Mouse (Mus musculus): ENCODE results near the gene 4930544D05Rik. TPM values are rescaled to one million over a fixed set of nuclear protein-coding genes. Genes with fewer than 3 reads are reported as not detected.

The 4930544D05Rik gene
- polyA plus RNA-seq, 1 experiment, result not detected

- Histone ChIP-seq H3K4me3 (ENCODE audit: insufficient read depth, low read length) (no peak overlapping the region), H3K4me1 (ENCODE audit: control insufficient read depth, insufficient read depth, low read length) (no peaks in the 10 kb centered on the region), H3K27ac (ENCODE audit: insufficient read depth, low read length) (no peak overlapping the region)
- TF ChIP-seq CTCF (IDR thresholded peaks at IDR 0.05; ENCODE audit: borderline replicate concordance, insufficient read depth, low read length) (no peak), POLR2A (IDR thresholded peaks at IDR 0.05; ENCODE audit: low read depth, low read length) (no peak)
These were observed 19.6 kb upstream of the 4930544D05Rik start for GRCm38 (mm10) chr11:70596094-70596493.

GRCm38 (mm10) chr11:70597301-70597700 is 18.3 kb upstream of the 4930544D05Rik start:
- no peak overlapping the region for H3K27ac ChIP-seq (ENCODE audit: insufficient read depth, low read length)
- H3K4me3 ChIP-seq (ENCODE audit: insufficient read depth, low read length), result no peak overlapping the region
- TF ChIP-seq CTCF (IDR thresholded peaks at IDR 0.05; ENCODE audit: borderline replicate concordance, insufficient read depth, low read length) (no peak), POLR2A (IDR thresholded peaks at IDR 0.05; ENCODE audit: low read depth, low read length) (no peak)
- H3K4me1 ChIP-seq (ENCODE audit: control insufficient read depth, insufficient read depth, low read length), result no peaks in the 10 kb centered on the region

DNA sequence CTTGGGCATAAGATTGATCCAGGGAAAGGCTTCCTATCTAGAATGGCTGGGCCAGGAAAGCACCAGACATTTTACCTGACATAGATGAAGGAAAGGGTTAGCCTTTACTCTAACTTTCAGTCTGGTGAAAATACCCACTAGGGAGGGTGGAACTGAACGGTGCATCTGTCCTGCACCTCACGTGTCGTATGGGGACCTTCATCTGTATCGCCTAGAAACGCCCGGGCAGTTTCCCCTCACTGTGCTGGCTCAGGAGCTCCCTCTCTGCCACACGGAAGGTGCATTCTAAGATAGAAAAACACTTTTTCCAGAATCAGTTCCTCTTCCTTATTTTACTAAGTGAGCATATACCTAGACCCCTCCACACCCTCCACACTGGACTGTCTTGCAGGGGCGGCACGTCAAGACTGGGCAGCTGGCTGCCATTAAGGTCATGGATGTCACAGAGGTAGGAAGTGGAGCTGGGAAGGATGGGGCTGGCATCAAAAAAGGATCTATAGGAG is 17.1 kb upstream of the 4930544D05Rik start:
- Histone ChIP-seq H3K4me1 (ENCODE audit: control insufficient read depth, insufficient read depth, low read length) (no peaks in the 10 kb centered on the region), H3K4me3 (ENCODE audit: insufficient read depth, low read length) (no peak overlapping the region), H3K27ac (ENCODE audit: insufficient read depth, low read length) (no peak overlapping the region)
- TF ChIP-seq CTCF (IDR thresholded peaks at IDR 0.05; ENCODE audit: borderline replicate concordance, insufficient read depth, low read length) (no peak), POLR2A (IDR thresholded peaks at IDR 0.05; ENCODE audit: low read depth, low read length) (no peak)

DNA sequence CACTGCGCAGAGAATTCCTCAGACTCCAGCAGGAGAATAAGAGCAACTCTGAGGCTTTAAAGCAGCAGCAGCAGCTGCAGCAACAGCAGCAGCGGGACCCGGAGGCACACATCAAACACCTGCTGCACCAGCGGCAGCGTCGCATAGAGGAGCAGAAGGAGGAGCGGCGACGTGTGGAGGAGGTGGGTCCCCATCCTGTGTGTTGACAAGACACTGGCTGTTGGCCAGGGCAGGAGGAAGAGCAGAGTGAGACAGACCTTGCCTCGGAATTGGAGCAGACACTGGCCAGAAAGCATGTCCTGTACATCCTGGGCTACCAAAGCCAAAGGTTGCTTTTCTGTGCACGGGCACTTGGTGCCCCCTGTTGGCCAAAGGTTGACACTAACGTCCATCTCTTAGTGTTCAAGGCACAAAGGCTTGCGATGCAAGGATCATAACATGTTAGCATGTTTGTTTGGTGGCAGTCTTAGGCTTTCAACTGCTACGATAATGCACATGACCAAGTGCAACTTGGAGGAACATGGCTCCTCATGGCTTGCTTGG is 10.6 kb upstream of the 4930544D05Rik start:
- Histone ChIP-seq H3K27ac (ENCODE audit: insufficient read depth, low read length) (no peak overlapping the region), H3K4me3 (ENCODE audit: insufficient read depth, low read length) (no peak overlapping the region), H3K4me1 (ENCODE audit: control insufficient read depth, insufficient read depth, low read length) (no peaks in the 10 kb centered on the region)
- TF ChIP-seq CTCF (IDR thresholded peaks at IDR 0.05; ENCODE audit: borderline replicate concordance, insufficient read depth, low read length) (peak; percentile 91), POLR2A (IDR thresholded peaks at IDR 0.05; ENCODE audit: low read depth, low read length) (no peak)

- H3K4me3 ChIP-seq (ENCODE audit: insufficient read depth, low read length), result no peak overlapping the region
- H3K27ac ChIP-seq (ENCODE audit: insufficient read depth, low read length), result no peak overlapping the region
- H3K4me1 ChIP-seq (ENCODE audit: control insufficient read depth, insufficient read depth, low read length), result no peaks in the 10 kb centered on the region
- TF ChIP-seq CTCF (IDR thresholded peaks at IDR 0.05; ENCODE audit: borderline replicate concordance, insufficient read depth, low read length) (no peak), POLR2A (IDR thresholded peaks at IDR 0.05; ENCODE audit: low read depth, low read length) (no peak)
These were observed 8.9 kb upstream of the 4930544D05Rik start for GRCm38 (mm10) chr11:70606717-70607116.

DNA sequence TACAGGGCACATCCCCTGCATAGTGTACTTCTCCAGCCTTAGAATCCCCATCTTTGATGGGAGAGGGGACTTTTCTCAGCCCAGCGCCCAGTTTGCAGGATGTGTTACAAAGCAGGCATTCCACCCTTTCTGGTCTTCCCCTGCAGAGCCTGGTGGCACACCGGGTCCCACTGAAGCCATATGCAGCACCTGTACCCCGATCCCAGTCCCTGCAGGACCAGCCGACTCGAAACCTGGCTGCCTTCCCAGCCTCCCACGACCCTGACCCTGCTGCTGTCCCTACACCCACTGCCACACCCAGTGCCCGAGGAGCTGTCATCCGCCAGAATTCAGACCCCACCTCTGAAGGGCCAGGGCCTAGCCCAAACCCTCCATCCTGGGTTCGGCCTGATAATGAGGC is 8.0 kb upstream of the 4930544D05Rik start:
- Histone ChIP-seq H3K4me3 (ENCODE audit: insufficient read depth, low read length) (no peak overlapping the region), H3K4me1 (ENCODE audit: control insufficient read depth, insufficient read depth, low read length) (no peaks in the 10 kb centered on the region), H3K27ac (ENCODE audit: insufficient read depth, low read length) (no peak overlapping the region)
- no peak for TF ChIP-seq POLR2A (IDR thresholded peaks at IDR 0.05; ENCODE audit: low read depth, low read length)

- Histone ChIP-seq H3K4me1 (ENCODE audit: control insufficient read depth, insufficient read depth, low read length) (no peaks in the 10 kb centered on the region), H3K27ac (ENCODE audit: insufficient read depth, low read length) (no peak overlapping the region), H3K4me3 (ENCODE audit: insufficient read depth, low read length) (no peak overlapping the region)
- TF ChIP-seq POLR2A (IDR thresholded peaks at IDR 0.05; ENCODE audit: low read depth, low read length) (no peak), CTCF (IDR thresholded peaks at IDR 0.05; ENCODE audit: borderline replicate concordance, insufficient read depth, low read length) (peak; percentile 69; the same call in 1 of the 2 replicates)
These were observed 7.1 kb upstream of the 4930544D05Rik start for GRCm38 (mm10) chr11:70608381-70609066.

DNA sequence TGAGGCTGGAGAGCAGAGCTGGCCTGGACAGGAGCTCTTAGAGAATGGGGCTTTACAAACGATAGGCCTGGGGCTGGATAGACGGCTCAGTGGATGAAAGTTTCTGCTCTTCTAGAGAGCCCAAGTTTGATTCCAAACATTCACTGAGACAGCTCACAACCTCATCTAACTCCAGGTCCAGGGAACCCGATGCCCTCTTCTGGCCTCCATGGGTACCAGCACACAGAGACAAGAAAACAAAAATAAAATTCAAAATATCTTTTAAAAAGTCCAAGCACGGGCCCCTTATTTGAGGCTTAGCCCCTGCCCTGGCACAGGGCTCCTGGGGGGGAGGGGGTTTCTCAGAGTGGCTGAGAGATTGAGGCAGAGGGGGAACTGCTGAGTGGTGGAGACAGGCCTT is 4.9 kb upstream of the 4930544D05Rik start:
- H3K4me3 ChIP-seq (ENCODE audit: insufficient read depth, low read length), result no peak overlapping the region
- TF ChIP-seq CTCF (IDR thresholded peaks at IDR 0.05; ENCODE audit: borderline replicate concordance, insufficient read depth, low read length) (no peak), POLR2A (IDR thresholded peaks at IDR 0.05; ENCODE audit: low read depth, low read length) (no peak)

DNA sequence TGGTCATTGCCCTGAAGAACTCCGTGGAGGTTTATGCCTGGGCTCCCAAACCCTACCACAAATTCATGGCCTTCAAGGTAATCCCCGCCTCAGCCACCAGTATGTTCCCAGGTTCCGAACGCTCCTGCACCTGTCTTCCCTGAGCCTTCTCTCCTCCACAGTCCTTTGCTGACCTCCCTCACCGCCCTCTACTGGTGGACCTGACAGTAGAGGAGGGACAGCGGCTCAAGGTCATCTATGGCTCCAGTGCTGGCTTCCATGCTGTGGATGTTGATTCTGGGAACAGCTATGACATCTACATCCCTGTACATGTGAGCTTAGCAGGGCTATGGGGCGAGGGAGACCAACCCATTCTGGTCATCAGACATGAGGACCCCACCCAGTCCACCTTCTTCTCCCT is 3.1 kb upstream of the 4930544D05Rik start:
- no peak for TF ChIP-seq POLR2A (IDR thresholded peaks at IDR 0.05; ENCODE audit: low read depth, low read length)
- peak; percentile 39; the same call in 1 of the 2 replicates for TF ChIP-seq CTCF (IDR thresholded peaks at IDR 0.05; ENCODE audit: borderline replicate concordance, insufficient read depth, low read length)
- Histone ChIP-seq H3K27ac (ENCODE audit: insufficient read depth, low read length) (no peak overlapping the region), H3K4me1 (ENCODE audit: control insufficient read depth, insufficient read depth, low read length) (no peaks in the 10 kb centered on the region), H3K4me3 (ENCODE audit: insufficient read depth, low read length) (no peak overlapping the region)

More for the DNA sequence above, 4.9 kb upstream of the 4930544D05Rik start:
- Histone ChIP-seq H3K4me1 (ENCODE audit: control insufficient read depth, insufficient read depth, low read length) (no peaks in the 10 kb centered on the region), H3K27ac (ENCODE audit: insufficient read depth, low read length) (no peak overlapping the region)

GRCm38 (mm10) chr11:70615074-70615473 is 574 bp upstream of the 4930544D05Rik start:
- no peak overlapping the region for H3K4me3 ChIP-seq (ENCODE audit: insufficient read depth, low read length)
- TF ChIP-seq POLR2A (IDR thresholded peaks at IDR 0.05; ENCODE audit: low read depth, low read length) (peak; percentile 52; the same call in 1 of the 2 replicates), CTCF (IDR thresholded peaks at IDR 0.05; ENCODE audit: borderline replicate concordance, insufficient read depth, low read length) (no peak)
- H3K27ac ChIP-seq (ENCODE audit: insufficient read depth, low read length), result no peak overlapping the region
- no peaks in the 10 kb centered on the region for H3K4me1 ChIP-seq (ENCODE audit: control insufficient read depth, insufficient read depth, low read length)
